Mouse (Mus musculus) lung, postnatal 25 days (tissue): ENCODE results near the gene Cdh9.

Experiments used
- DNase-seq: peaks from one replicate; pipeline ENCODE4 v3.0.0; 2022; ENCODE audit warnings: low spot score

Cdh9 gene

GRCm38 (mm10) chr15:16728470-16729011, at the start of gene Cdh9:
Gene Cdh9 (plus strand): TSS chr15:16728756.
- DNase-seq, result no peak

GRCm38 (mm10) chr15:16679096-16679495, 49.5 kb upstream of the Cdh9 start:
- no peak for DNase-seq

- DNase-seq, result no peak
Measured at GRCm38 (mm10) chr15:16699821-16700220, 28.7 kb upstream of the Cdh9 start.

- DNase-seq, result no peak
Measured at GRCm38 (mm10) chr15:16702340-16702739, 26.2 kb upstream of the Cdh9 start.

GRCm38 (mm10) chr15:16739088-16739487, 10.5 kb downstream of the Cdh9 start:
- no peak for DNase-seq

GRCm38 (mm10) chr15:16746672-16747071, 18.1 kb downstream of the Cdh9 start:
- DNase-seq, result no peak

- DNase-seq, result no peak
Measured at GRCm38 (mm10) chr15:16763252-16763651, 34.7 kb downstream of the Cdh9 start.

- no peak for DNase-seq
Measured at GRCm38 (mm10) chr15:16784575-16784974, 56.0 kb downstream of the Cdh9 start.

DNA sequence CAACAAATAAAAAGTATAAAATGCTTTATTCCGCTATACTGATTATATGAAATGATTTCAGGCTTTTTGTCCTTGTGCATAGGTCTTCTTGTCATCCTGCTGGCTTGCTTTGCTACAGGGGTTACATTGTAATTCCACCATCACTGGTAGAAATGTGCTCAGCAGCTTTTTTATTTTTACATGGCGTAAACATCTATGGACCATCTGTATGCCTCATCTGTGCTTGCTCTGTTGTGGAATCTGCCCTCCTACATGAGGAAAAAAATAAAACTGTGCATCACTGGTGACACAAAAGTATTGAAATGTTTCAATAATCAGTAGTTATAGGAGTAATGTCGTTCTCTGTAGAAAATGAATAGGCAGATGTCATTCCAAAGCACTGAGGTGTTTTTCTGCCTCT, 64.3 kb downstream of the Cdh9 start:
- no peak for DNase-seq

GRCm38 (mm10) chr15:16801302-16801701, 72.7 kb downstream of the Cdh9 start:
- DNase-seq, result no peak

DNA sequence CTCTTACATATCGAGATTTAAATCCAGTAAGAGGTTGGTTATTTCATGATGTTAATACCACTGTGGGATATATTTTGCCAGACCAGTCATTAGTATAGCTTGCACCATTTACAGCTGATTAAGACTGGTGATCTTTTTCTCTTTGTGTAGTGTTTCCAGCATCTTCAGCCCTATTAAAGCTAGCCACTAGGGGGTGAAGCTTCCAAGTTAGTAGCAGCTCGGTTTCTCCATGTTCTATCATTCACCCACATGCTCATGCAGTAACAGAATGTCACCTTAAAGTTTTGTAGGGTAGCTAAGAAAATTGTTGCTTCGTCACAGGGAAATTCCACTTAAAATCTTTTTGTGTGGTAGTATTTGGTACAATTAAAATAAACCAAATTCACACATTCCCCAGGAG, 82.2 kb downstream of the Cdh9 start:
- no peak for DNase-seq

- DNase-seq, result no peak
Measured at GRCm38 (mm10) chr15:16814035-16814434, 85.5 kb downstream of the Cdh9 start.

- no peak for DNase-seq
Measured at GRCm38 (mm10) chr15:16834761-16835160, 106.2 kb downstream of the Cdh9 start.

- no peak for DNase-seq
Measured at GRCm38 (mm10) chr15:16882542-16882941, 154.0 kb downstream of the Cdh9 start.

DNA sequence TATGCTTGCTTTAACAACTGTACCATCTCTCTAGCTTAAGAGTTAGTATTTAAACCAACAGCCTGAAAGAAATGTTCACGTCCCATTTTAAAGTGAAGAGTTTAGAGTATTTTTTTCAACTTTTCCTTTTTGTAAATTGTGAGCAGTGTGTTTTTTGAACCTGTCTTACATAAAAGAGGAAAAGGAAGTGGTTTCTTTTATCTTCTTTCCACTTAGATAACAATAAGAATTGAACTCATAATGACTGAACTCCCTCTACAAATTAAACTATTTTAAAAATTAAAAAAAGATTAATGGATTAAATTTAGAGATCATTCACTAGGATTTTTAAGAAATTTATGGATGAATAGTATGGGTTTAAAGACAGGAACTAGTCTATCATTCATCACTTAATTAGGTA, 168.1 kb downstream of the Cdh9 start:
- no peak for DNase-seq
